Mouse (Mus musculus): Measurements from ENCODE around the gene Olfml3.

Olfml3 gene

GRCm38 (mm10) chr3:103737778-103738571 is at the start of gene Olfml3:
Gene Olfml3, minus strand, starts transcription at chr3:103738001.
- peak; percentile 76 for DNase-seq (ENCODE audit: low read depth)

DNA sequence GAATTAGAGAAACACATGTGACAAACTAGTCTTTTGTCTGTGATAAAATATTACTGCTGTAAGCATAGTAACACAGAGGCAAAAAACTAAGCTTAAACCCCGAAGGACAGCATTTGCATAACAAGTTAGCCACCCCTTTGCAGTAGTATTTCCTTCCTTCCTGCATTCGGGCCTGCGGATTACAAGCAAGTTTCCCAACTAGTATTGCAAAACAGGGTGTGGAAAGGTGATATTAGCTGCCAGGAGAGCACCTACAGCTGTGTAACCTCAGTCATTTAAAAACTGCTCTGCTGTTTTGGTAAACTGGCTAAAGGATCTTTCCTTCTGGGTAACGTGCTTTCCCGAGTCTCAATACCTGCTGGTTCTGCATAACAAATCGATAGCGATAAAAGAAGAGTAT is 49.4 kb upstream of the Olfml3 start:
- DNase-seq (ENCODE audit: low read depth): no peak

- no peak for DNase-seq (ENCODE audit: low read depth)
Observed at GRCm38 (mm10) chr3:103782844-103783609, 45.2 kb upstream of the Olfml3 start.

GRCm38 (mm10) chr3:103780777-103781176 is 43.0 kb upstream of the Olfml3 start:
- DNase-seq (ENCODE audit: low read depth): no peak

GRCm38 (mm10) chr3:103780271-103780670 is 42.5 kb upstream of the Olfml3 start:
- DNase-seq (ENCODE audit: low read depth): no peak

DNA sequence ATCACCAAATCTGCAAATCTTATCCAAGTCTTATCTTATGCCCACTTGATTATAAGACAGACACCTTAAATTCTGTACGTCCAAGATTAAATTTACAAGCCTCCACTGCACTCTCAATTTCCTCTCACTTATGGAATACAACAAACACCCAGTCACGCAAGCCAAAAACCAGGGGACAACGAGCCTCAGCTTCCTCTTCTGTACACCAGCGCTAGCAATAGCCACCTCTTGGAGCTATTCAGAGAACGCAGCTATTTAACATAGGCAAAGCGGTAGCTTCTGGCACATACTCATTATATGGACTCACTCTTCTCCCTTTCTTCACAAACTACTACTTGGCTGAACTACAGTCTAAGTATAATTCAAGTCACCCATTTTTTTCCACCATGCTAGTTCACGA is 41.4 kb upstream of the Olfml3 start:
- no peak for DNase-seq (ENCODE audit: low read depth)

DNA sequence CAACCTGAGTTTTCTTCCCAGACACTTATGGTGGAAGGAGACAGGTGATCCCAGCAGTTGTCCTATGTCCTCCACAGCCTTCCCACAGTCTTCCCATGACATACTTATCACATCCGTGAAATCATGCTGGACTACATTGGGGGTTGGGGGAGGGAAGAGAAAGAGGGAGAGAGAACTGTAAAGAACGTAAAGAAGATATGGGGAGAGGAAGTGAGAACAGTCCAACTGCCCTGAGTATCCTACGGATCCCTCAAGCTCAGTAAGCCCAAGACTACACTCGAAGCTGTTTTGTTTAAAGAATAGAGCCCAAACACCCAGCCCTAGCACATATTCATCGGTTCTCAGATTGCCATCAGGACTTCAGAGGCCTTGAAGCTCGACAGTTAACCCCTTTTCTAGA is 40.9 kb upstream of the Olfml3 start:
- no peak for DNase-seq (ENCODE audit: low read depth)

DNA sequence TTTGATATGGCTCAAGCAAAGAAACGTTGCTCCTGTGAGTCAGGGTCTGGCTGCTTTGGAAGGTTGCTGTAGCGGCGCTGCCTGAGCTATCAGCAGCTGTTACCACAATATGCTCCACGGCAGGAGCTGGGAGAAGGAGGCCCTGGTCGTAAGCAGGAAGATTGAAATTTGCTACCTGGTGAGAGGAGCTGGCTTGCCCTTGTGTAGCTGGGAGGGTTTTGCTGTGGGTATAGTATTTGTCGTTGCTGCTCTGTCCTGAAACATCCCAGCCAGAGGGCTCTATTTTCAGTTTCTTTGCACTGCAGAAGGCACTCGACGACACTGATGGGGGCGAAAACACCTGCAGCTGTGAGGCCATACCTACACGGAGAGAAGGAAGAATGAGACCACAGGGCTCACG is 40.1 kb upstream of the Olfml3 start:
- no peak for DNase-seq (ENCODE audit: low read depth)

DNA sequence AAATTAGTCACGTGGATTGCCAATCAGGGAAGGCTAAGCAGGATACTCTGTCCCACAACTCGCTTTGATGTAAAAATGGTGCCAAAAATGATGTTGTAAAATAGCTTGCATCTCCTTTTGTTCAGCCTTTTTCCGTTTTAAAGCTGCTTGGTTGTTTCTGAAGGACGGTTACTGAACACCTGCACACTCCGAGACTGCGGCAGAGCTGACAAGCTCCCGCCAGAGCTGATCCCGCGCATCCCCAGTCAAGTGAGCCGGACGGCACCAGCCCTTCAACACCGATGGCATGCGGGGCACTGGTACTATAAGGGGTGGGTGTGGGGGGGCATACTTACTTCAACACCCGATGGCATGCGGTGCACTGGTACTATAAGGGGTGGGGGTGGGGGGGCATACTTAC is 36.2 kb upstream of the Olfml3 start:
- DNase-seq (ENCODE audit: low read depth): no peak

GRCm38 (mm10) chr3:103773508-103773907 is 35.7 kb upstream of the Olfml3 start:
- no peak for DNase-seq (ENCODE audit: low read depth)

GRCm38 (mm10) chr3:103772846-103773245 is 35.0 kb upstream of the Olfml3 start:
- DNase-seq (ENCODE audit: low read depth): no peak

DNA sequence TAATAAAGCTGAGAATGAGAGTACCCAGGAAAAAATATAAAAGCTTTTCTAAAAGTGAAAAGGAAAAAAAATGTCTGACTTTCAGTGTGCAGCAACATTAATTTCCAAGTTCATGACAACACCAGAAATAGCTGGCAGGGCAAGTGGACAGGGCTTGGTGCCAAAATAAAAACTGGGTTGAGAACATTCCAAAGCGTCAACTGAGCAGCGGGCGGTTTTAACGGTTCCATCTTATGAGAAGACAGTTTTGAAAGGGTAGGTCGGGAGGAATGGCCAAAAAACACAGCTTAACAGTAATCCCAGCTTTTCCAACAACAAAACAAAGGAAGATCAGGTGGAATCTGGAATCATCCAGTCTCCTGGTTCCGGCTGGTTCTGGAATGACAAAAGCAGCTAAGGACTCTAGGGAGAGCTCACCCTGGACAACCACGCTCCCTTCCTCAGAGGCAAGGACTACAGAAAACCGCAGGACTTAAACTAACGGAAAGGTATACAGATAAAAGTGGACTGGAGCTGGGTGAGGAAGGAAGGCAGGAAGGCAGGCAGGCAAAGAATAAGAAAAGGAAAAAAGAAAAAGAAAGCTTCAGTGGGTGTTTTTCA is 33.8 kb upstream of the Olfml3 start:
- DNase-seq (ENCODE audit: low read depth): no peak

GRCm38 (mm10) chr3:103766789-103767188 is 29.0 kb upstream of the Olfml3 start:
- DNase-seq (ENCODE audit: low read depth): no peak

DNA sequence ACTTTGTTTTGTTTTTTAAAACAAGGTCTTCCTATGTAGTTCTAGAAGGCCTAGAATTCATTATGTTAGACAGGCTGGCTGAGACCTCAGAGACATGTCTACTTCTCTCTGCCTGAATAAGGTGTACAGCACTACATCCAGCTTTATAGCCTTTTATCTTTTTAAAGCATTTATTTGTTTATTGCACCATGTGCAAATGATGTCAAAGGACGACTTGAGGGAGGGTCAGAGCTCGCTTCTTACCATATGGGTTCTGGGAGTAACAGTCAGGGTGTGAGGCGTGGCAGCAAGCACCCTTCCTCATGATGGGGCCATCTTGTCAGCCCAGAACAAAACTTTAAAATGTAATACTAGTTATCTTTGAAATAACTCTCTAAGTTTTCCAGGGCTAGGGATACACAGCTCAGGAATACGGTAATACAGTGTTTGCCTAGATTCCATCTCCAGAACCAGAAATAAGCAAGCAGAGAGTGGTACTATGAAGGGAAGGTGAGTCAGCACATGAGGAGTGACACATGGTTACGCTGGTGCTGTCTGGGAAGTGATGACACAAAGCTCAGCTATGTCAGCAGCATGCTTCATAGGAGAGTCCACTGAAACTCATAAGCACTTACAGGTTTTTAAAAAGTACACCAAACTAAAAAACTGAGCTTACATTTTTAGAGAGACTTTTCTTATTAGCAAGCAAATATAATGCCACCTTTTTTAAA is 21.6 kb upstream of the Olfml3 start:
- DNase-seq (ENCODE audit: low read depth): no peak

- DNase-seq (ENCODE audit: low read depth): no peak
Observed at GRCm38 (mm10) chr3:103758456-103758855, 20.7 kb upstream of the Olfml3 start.

GRCm38 (mm10) chr3:103756920-103757319 is 19.1 kb upstream of the Olfml3 start:
- no peak for DNase-seq (ENCODE audit: low read depth)

DNA sequence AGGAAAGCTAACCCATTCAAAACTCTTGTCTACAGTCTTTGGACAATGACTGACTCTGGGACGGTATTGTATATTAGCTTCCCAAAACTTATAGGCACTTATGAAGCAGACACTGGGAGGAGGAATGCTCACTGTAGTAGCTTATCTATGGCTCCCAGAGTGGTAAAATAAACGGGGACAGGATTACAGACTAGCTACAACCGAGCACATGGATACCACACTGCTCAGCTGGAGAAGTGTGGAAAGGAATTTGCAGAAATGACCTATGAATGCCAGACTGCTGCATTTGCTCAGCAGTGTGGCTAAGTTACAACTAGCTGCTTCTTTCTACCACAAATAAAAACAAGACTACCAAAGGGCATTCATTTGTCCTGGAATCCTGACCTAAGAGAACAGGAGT is 17.6 kb upstream of the Olfml3 start:
- DNase-seq (ENCODE audit: low read depth): no peak

GRCm38 (mm10) chr3:103751558-103751957 is 13.8 kb upstream of the Olfml3 start:
- no peak for DNase-seq (ENCODE audit: low read depth)

DNA sequence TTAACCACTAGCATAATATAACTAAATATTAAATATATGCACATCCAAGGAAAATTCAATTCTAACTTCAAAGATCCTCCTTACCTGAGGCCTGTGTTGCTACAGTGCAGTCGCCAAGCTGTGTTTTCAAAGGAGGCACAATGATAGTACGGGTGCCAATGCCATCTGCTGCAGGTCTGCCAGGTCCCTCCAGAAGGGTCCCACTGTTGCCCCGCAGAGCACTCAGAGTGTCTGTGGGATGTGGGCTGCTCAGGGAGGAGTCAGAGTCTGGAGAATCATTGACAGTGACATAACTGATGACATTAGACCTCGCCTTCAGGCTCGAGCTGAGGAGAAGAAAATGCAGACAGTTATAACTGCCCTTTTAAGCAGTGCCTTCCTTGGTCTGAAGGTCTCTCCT is 8.9 kb upstream of the Olfml3 start:
- DNase-seq (ENCODE audit: low read depth): no peak

- peak; percentile 10 for DNase-seq (ENCODE audit: low read depth)
Observed at GRCm38 (mm10) chr3:103745001-103745770, 7.4 kb upstream of the Olfml3 start.

DNA sequence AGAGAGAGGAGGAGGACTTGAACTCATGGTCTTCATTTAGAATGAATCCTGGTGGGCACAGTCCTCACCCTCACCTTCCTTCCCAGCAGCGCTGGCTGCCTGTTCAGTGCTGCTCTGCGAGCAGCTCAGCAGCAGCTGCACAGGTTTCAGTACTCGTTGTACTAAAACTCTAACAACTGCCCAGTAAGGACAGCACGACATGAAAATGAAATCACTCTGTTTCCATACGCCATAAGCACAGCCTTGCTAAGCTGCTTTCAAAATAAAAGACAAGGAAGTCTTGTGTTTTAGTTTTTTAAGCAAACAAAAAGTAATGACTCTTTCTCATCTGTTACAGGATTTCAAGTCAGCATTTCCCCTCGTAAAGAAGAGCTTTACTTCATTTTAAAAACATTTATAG is 5.4 kb upstream of the Olfml3 start:
- no peak for DNase-seq (ENCODE audit: low read depth)

GRCm38 (mm10) chr3:103740342-103740741 is 2.5 kb upstream of the Olfml3 start:
- no peak for DNase-seq (ENCODE audit: low read depth)

Measured in c-Kit-positive CD71-negative TER-119-negative erythroid progenitor cells, embryonic 14.5 days (primary cell).